Mouse (Mus musculus): Measurements from ENCODE around the gene Armc12. TPM values are rescaled to one million over a fixed set of nuclear protein-coding genes. Genes with fewer than 3 reads are reported as not detected.
A peak's percentile ranks its signal among the peaks of the same experiment; 100 is the strongest.

Gene Armc12
- polyA plus RNA-seq, 1 experiment: 0.58 TPM

DNA sequence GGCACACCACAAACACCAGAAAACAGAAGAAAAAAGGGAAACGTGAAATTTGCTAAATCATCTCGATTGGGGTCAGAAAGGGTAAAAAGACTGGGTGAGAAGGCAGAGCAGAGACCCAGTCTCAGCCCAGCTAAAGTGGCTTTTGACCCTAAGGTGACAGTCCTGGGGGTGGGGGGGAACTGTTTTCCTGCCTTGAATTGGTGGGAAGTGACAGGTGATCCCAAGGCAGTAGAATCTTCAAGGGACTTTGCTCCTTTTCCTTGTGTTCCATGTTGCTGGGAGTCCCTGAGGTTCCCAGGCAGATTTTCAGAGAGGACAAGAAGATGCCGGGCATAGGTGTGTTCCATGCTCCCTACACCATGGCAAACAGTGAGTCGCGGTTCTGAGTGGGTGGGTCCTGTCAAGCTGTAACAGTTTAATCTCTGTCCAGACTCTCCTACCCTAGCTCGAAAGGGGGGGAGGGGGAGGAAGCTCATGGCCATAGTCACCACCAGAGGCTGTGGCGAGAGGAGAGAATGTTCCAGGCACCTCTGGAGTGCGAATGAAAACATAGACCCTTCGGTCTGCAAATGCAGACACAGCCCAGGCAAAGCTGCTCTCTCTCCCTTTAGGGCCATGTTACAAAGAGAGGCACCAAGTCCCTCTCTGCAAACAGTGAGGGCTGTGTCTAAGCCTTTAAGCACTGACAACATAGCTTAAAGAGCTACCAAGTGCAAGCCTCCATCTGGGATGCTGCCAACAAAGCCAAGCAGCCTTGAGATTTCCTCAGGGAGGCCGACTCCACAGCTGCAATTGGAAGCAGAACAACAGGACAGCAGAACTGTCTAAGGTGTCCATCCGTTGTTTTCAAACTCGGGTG is 3.2 kb upstream of the Armc12 start:
- no peak overlapping the region for H3K4me3 ChIP-seq (ENCODE audit: control insufficient read depth, insufficient read depth, low read length)
- DNase-seq: no peak

DNA sequence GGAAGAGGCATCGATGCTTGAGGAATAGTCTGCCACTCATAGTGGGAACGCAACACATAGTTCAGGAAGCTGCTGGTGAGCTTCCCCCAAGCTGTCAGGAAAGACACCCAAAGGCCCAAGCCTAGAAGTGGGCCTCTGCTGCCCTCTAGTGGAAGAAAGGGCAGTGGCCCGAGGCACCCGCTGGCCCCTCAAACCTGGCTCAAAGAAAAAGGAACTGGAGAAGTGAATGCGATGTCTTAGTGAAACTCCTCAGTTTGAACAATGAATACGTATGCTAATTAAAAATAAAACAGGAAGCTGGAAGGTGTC is 2.6 kb upstream of the Armc12 start:
- peak; percentile 90 for DNase-seq
- no peaks in the 10 kb centered on the region for H3K36me3 ChIP-seq (ENCODE audit: control insufficient read depth, insufficient read depth, low read length)
- TF ChIP-seq POLR2A (IDR thresholded peaks at IDR 0.05; ENCODE audit: control insufficient read depth, extremely low read depth, insufficient read depth, low read length, poor library complexity) (no peak), CTCF (IDR thresholded peaks at IDR 0.05; ENCODE audit: borderline replicate concordance, control insufficient read depth, extremely low read depth, insufficient read depth, low read length, poor library complexity) (peak; percentile 98)
- no peak overlapping the region for H3K27ac ChIP-seq (ENCODE audit: control insufficient read depth, insufficient read depth, low read length)
- 2% methylated on average over 6 of the region's 6 CpGs for WGBS
- no peak overlapping the region for H3K4me3 ChIP-seq (ENCODE audit: control insufficient read depth, insufficient read depth, low read length)
- no peaks in the 10 kb centered on the region for H3K27me3 ChIP-seq (ENCODE audit: control insufficient read depth, insufficient read depth, low read length)
- peaks cover 24% of the 10 kb centered on the region for H3K4me1 ChIP-seq (replicated peaks; ENCODE audit: control insufficient read depth, insufficient read depth, low read length)

More for the DNA sequence above, 3.2 kb upstream of the Armc12 start:
- Histone ChIP-seq H3K27me3 (ENCODE audit: control insufficient read depth, insufficient read depth, low read length) (no peaks in the 10 kb centered on the region), H3K27ac (ENCODE audit: control insufficient read depth, insufficient read depth, low read length) (no peak overlapping the region), H3K4me1 (replicated peaks; ENCODE audit: control insufficient read depth, insufficient read depth, low read length) (peaks cover 24% of the 10 kb centered on the region), H3K36me3 (ENCODE audit: control insufficient read depth, insufficient read depth, low read length) (no peaks in the 10 kb centered on the region)
- TF ChIP-seq CTCF (IDR thresholded peaks at IDR 0.05; ENCODE audit: borderline replicate concordance, control insufficient read depth, extremely low read depth, insufficient read depth, low read length, poor library complexity): no peak
- no peak for TF ChIP-seq POLR2A (IDR thresholded peaks at IDR 0.05; ENCODE audit: control insufficient read depth, extremely low read depth, insufficient read depth, low read length, poor library complexity)
- 25% methylated on average over 12 of the region's 12 CpGs for WGBS

DNA sequence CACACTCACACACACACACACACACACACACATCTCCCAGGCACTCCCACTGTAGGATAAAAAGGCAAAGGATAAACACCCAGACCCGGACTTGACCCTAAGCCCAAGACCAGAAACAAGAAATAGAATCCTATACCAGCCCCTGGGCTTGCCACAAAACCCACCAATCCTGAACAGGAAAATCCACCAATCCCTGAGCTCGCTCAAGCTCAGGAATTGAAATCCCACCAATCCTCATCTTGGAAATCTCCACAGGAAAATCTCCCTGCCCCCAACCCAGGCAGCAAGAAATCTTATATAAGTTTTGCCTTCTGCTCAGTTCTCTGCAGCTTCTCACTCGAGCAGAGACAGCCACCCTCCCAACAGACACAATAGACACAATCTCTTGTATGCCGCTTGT is 1.5 kb upstream of the Armc12 start:
- Histone ChIP-seq H3K27ac (ENCODE audit: control insufficient read depth, insufficient read depth, low read length) (no peak overlapping the region), H3K27me3 (ENCODE audit: control insufficient read depth, insufficient read depth, low read length) (no peaks in the 10 kb centered on the region), H3K36me3 (ENCODE audit: control insufficient read depth, insufficient read depth, low read length) (no peaks in the 10 kb centered on the region), H3K4me1 (replicated peaks; ENCODE audit: control insufficient read depth, insufficient read depth, low read length) (peaks cover 21% of the 10 kb centered on the region), H3K4me3 (ENCODE audit: control insufficient read depth, insufficient read depth, low read length) (no peak overlapping the region)
- TF ChIP-seq POLR2A (IDR thresholded peaks at IDR 0.05; ENCODE audit: control insufficient read depth, extremely low read depth, insufficient read depth, low read length, poor library complexity) (no peak), CTCF (IDR thresholded peaks at IDR 0.05; ENCODE audit: borderline replicate concordance, control insufficient read depth, extremely low read depth, insufficient read depth, low read length, poor library complexity) (no peak)
- no peak for DNase-seq
- WGBS: 89% methylated on average over 4 of the region's 4 CpGs

DNA sequence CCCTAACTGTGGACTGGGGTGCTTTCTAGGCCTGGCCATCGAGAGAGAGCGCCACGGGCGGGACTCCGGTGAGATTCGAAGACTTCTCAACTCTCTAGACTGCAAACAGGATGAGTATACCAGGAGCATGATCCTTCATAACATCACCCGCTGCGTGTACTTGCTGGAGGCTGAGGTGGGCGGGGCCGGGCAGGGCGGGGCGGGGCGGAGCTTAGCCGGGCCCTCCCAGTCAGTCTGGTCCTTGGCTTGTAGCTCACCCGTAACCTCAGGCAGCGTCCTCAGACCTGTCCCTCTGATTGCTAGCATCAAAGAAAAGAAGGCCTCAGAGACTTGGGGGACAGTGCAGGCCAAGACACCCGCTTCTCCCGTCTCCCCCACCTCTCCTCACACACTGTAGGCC is 1.3 kb downstream of the Armc12 start:
- H3K4me3 ChIP-seq (ENCODE audit: control insufficient read depth, insufficient read depth, low read length): no peak overlapping the region
- DNase-seq: no peak
- no peaks in the 10 kb centered on the region for H3K27me3 ChIP-seq (ENCODE audit: control insufficient read depth, insufficient read depth, low read length)
- WGBS: 54% methylated on average over 18 of the region's 18 CpGs
- TF ChIP-seq CTCF (IDR thresholded peaks at IDR 0.05; ENCODE audit: borderline replicate concordance, control insufficient read depth, extremely low read depth, insufficient read depth, low read length, poor library complexity) (no peak), POLR2A (IDR thresholded peaks at IDR 0.05; ENCODE audit: control insufficient read depth, extremely low read depth, insufficient read depth, low read length, poor library complexity) (no peak)
- no peak overlapping the region for H3K27ac ChIP-seq (ENCODE audit: control insufficient read depth, insufficient read depth, low read length)
- H3K4me1 ChIP-seq (replicated peaks; ENCODE audit: control insufficient read depth, insufficient read depth, low read length): peaks cover 9% of the 10 kb centered on the region
- H3K36me3 ChIP-seq (ENCODE audit: control insufficient read depth, insufficient read depth, low read length): no peaks in the 10 kb centered on the region

DNA sequence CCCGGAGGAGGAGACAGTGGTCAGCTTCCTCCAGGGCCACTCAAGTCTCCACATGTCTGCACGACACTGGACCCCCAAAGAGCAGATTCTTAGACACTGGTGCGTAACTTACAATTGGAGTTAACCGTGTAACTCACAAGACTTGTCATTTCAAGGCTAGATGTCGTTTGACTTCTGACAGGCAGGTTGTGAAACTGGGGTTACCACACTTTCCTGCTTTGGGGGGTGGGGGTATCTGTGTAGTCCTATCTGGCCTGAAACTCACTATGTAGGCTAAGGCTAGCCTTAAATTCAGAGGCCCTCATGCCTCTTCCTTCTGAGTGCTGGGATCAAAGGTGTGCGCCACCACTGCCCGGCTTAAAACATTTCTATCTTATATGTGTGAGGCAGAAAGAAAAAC is 2.0 kb downstream of the Armc12 start:
- Histone ChIP-seq H3K4me3 (ENCODE audit: control insufficient read depth, insufficient read depth, low read length) (no peak overlapping the region), H3K27ac (ENCODE audit: control insufficient read depth, insufficient read depth, low read length) (no peak overlapping the region), H3K36me3 (ENCODE audit: control insufficient read depth, insufficient read depth, low read length) (no peaks in the 10 kb centered on the region), H3K4me1 (replicated peaks; ENCODE audit: control insufficient read depth, insufficient read depth, low read length) (peaks cover 4% of the 10 kb centered on the region), H3K27me3 (ENCODE audit: control insufficient read depth, insufficient read depth, low read length) (no peaks in the 10 kb centered on the region)
- 89% methylated on average over 7 of the region's 7 CpGs for WGBS
- no peak for TF ChIP-seq POLR2A (IDR thresholded peaks at IDR 0.05; ENCODE audit: control insufficient read depth, extremely low read depth, insufficient read depth, low read length, poor library complexity)
- no peak for TF ChIP-seq CTCF (IDR thresholded peaks at IDR 0.05; ENCODE audit: borderline replicate concordance, control insufficient read depth, extremely low read depth, insufficient read depth, low read length, poor library complexity)
- DNase-seq: no peak

DNA sequence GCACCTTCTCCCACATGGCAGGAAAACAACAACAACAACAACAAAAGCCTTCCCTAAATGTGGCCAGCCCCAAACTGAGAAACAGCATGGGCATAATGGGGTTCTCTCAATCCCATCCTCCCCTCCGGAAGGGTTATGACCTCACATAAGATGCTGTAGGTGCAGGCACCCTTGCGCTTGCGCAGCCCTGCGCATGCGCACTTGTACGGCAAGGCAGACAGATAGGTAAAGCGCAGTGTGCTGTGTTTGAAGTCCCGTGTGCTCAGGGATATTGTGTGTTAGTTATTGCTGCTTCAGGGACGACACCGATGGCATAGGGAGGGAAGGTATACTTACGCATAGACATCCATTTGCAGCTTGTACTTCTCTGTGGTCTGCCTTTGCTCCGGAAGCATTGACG is 2.7 kb downstream of the Armc12 start:
- 94% methylated on average over 13 of the region's 13 CpGs for WGBS
- no peak overlapping the region for H3K27ac ChIP-seq (ENCODE audit: control insufficient read depth, insufficient read depth, low read length)
- no peaks in the 10 kb centered on the region for H3K36me3 ChIP-seq (ENCODE audit: control insufficient read depth, insufficient read depth, low read length)
- H3K4me3 ChIP-seq (ENCODE audit: control insufficient read depth, insufficient read depth, low read length): no peak overlapping the region
- DNase-seq: no peak
- no peaks in the 10 kb centered on the region for H3K27me3 ChIP-seq (ENCODE audit: control insufficient read depth, insufficient read depth, low read length)
- H3K4me1 ChIP-seq (replicated peaks; ENCODE audit: control insufficient read depth, insufficient read depth, low read length): no peaks in the 10 kb centered on the region
- TF ChIP-seq POLR2A (IDR thresholded peaks at IDR 0.05; ENCODE audit: control insufficient read depth, extremely low read depth, insufficient read depth, low read length, poor library complexity) (no peak), CTCF (IDR thresholded peaks at IDR 0.05; ENCODE audit: borderline replicate concordance, control insufficient read depth, extremely low read depth, insufficient read depth, low read length, poor library complexity) (no peak)
